ENCODE assay signal across 8 mouse cellular contexts in genomic region chr17:50020211-50021001, GRCm38 (mm10).
DNase-seq lines count a peak whose midpoint lies in the region; ATAC-seq and TF ChIP-seq lines count a peak whose summit lies in the region.

No protein-coding gene starts in this region.

- peaks cover 0 to 23% of the 10 kb centered on the region in 2 experiments; a peak in 2 of 4 replicates for H3K36me3 ChIP-seq in MEL (ENCODE audit: control insufficient read depth in 1 of 2, insufficient read depth in 2 of 2, low read length in 2 of 2)
- peaks cover 18% of the 10 kb centered on the region; the same call in 1 of the 2 replicates for H3K36me3 ChIP-seq in heart, postnatal 0 days (replicated peaks; ENCODE audit: control insufficient read depth, insufficient read depth, low read length)

- no peak for TF ChIP-seq RAD21 in MEL (IDR thresholded peaks at IDR 0.05; ENCODE audit: low read depth, low read length)

- peak overlapping the region; percentile 55 for H3K9ac ChIP-seq in MEL (ENCODE audit: control insufficient read depth, low read depth, low read length, poor library complexity, severe bottlenecking)
- H3K9ac ChIP-seq in heart, postnatal 0 days (replicated peaks; ENCODE audit: low read depth, low read length), result no peak overlapping the region

- peak overlapping the region in 1 of 2 experiments; percentile 0; a peak in 1 of 4 replicates for H3K4me3 ChIP-seq in MEL (ENCODE audit: control insufficient read depth in 1 of 2, insufficient read depth in 1 of 2, low read depth in 2 of 2, low read length in 2 of 2)
- no peak overlapping the region for H3K4me3 ChIP-seq in heart, postnatal 0 days (ENCODE audit: low read depth, low read length)

- peak overlapping the region; percentile 87 for H3K27ac ChIP-seq in MEL (ENCODE audit: control insufficient read depth, low read depth, low read length)
- peak overlapping the region; percentile 32; the same call in 1 of the 2 replicates for H3K27ac ChIP-seq in heart, postnatal 0 days (ENCODE audit: low read depth)

- no peaks in the 10 kb centered on the region for H3K79me2 ChIP-seq in MEL (ENCODE audit: control insufficient read depth, insufficient read depth, low read length, poor library complexity)

- DNase-seq in heart, adult 11 months, result peak; percentile 94
- no peak for DNase-seq in heart, postnatal 36 days
- DNase-seq in MEL (ENCODE audit: low read depth, low spot score), result peak; percentile 82
- DNase-seq in cerebellum, postnatal 14 days, result peak; percentile 86 to 89
- DNase-seq in heart, postnatal 0 days (ENCODE audit: low spot score), result no peak
- DNase-seq in T-cell, adult 2 months (ENCODE audit: low spot score), result no peak
- no peak for DNase-seq in frontal cortex, postnatal 14 days (ENCODE audit: low spot score in 2 of 2)

- no peak overlapping the region for H3K4me2 ChIP-seq in heart, postnatal 0 days (ENCODE audit: low read depth, low read length)

- no peaks in the 10 kb centered on the region for H3K27me3 ChIP-seq in MEL (ENCODE audit: control insufficient read depth in 1 of 2, insufficient read depth in 2 of 2, low read length in 2 of 2)
- no peaks in the 10 kb centered on the region for H3K27me3 ChIP-seq in heart, postnatal 0 days (ENCODE audit: control insufficient read depth, insufficient read depth, low read length)

- TF ChIP-seq EP300 in MEL (IDR thresholded peaks at IDR 0.05; ENCODE audit: low read depth in 1 of 2, low read length in 2 of 2), result peak; percentile 85 to 94
- no peak for TF ChIP-seq EP300 in heart, postnatal 0 days (IDR thresholded peaks at IDR 0.05; ENCODE audit: low read depth)

- H3K4me1 ChIP-seq in MEL (ENCODE audit: control insufficient read depth in 1 of 2, insufficient read depth in 2 of 2, low read length in 2 of 2), result peaks cover 8 to 25% of the 10 kb centered on the region in 2 experiments
- H3K4me1 ChIP-seq in heart, postnatal 0 days (ENCODE audit: control insufficient read depth, insufficient read depth), result peaks cover 12% of the 10 kb centered on the region

- no peaks in the 10 kb centered on the region for H3K9me3 ChIP-seq in MEL (replicated peaks; ENCODE audit: insufficient read depth, low read length)
- H3K9me3 ChIP-seq in heart, postnatal 0 days (replicated peaks; ENCODE audit: control insufficient read depth, low read length), result no peaks in the 10 kb centered on the region

- peak; percentile 41 for ATAC-seq in heart, postnatal 0 days (ENCODE audit: insufficient read depth, low read depth)
- peak; percentile 91 for ATAC-seq in megakaryocyte-erythroid progenitor cell, adult 5-6 weeks (replicated peaks; ENCODE audit: low FRiP score, low TSS enrichment, poor library complexity, severe bottlenecking)

- intact Hi-C loops in heart, postnatal 36 days (cut with DNase I), result no loop called here

- no peak for TF ChIP-seq CTCF in MEL (IDR thresholded peaks at IDR 0.05 in 2 of 3, conservative IDR thresholded peaks at IDR 0.05 in 1 of 3; ENCODE audit: control insufficient read depth in 1 of 3, insufficient read depth in 1 of 3, low read depth in 2 of 3, low read length in 3 of 3, poor library complexity in 1 of 3, severe bottlenecking in 1 of 3)
- no peak for TF ChIP-seq CTCF in heart, postnatal 0 days (IDR thresholded peaks at IDR 0.05; ENCODE audit: low read depth)

- 60% methylated on average over 16 of the region's 16 CpGs for WGBS in heart, postnatal 0 days

- TF ChIP-seq POLR2A in MEL (IDR thresholded peaks at IDR 0.05; ENCODE audit: control insufficient read depth in 1 of 2, insufficient read depth in 1 of 2, low read depth in 1 of 2, low read length in 2 of 2, poor library complexity in 1 of 2), result peak in 1 of 2 experiments; percentile 41; a peak in 1 of 4 replicates

TF ChIP-seq in MEL, 35 proteins besides CTCF, POLR2A, EP300 and RAD21:
- TF ChIP-seq KAT2A (conservative IDR thresholded peaks at IDR 0.05; ENCODE audit: low read depth, low read length) (no peak), TCF12 (IDR thresholded peaks at IDR 0.05; ENCODE audit: low read depth, low read length) (peak; percentile 90), GATA1 (IDR thresholded peaks at IDR 0.05; ENCODE audit: low read depth, low read length) (peak; percentile 82), CHD2 (IDR thresholded peaks at IDR 0.05; ENCODE audit: low read length) (no peak), TAL1 (IDR thresholded peaks at IDR 0.05; ENCODE audit: low read length) (peak; percentile 97), ZMIZ1 (IDR thresholded peaks at IDR 0.05; ENCODE audit: low read depth, low read length) (no peak), ETS1 (IDR thresholded peaks at IDR 0.05; ENCODE audit: low read depth, low read length) (peak; percentile 81), NRF1 (IDR thresholded peaks at IDR 0.05; ENCODE audit: insufficient read depth, low read depth, low read length, poor library complexity, severe bottlenecking) (no peak), RCOR1 (IDR thresholded peaks at IDR 0.05; ENCODE audit: low read depth, low read length) (no peak), MYB (IDR thresholded peaks at IDR 0.05; ENCODE audit: low read depth, low read length) (peak; percentile 66), MXI1 (IDR thresholded peaks at IDR 0.05; ENCODE audit: low read depth, low read length) (peak; percentile 17; the same call in 1 of the 2 replicates), ZC3H11A (IDR thresholded peaks at IDR 0.05; ENCODE audit: low read depth, low read length) (no peak), JUND (IDR thresholded peaks at IDR 0.05; ENCODE audit: low read depth, low read length) (no peak), TBP (IDR thresholded peaks at IDR 0.05; ENCODE audit: low read depth, low read length) (0 out of 2 replicates have a peak, but pooled peaks have one; percentile 22), MAZ (IDR thresholded peaks at IDR 0.05; ENCODE audit: low read depth, low read length) (no peak), MYC (IDR thresholded peaks at IDR 0.05; ENCODE audit: low read depth, low read length) (peak; percentile 62; the same call in 1 of the 2 replicates), HCFC1 (IDR thresholded peaks at IDR 0.05; ENCODE audit: low read depth, low read length) (no peak), SIN3A (IDR thresholded peaks at IDR 0.05; ENCODE audit: low read length) (peak; percentile 74), MAX (IDR thresholded peaks at IDR 0.05; ENCODE audit: low read length) (peak; percentile 27; the same call in 1 of the 2 replicates)
TF ChIP-seq in MEL: peak in this region for 10.

Comparison
In these comparisons a context has a peak if more than half of its experiments do, and no peak if none do; other contexts are left out.
1. DNase-seq: peak in heart, adult 11 months (single experiment), MEL (single experiment) and cerebellum, postnatal 14 days (2 of 2); none in heart, postnatal 36 days (0 of 2), heart, postnatal 0 days (single experiment), T-cell, adult 2 months (single experiment) and frontal cortex, postnatal 14 days (0 of 2).